Mouse (Mus musculus) cerebellum, adult 11-12 months (tissue): ENCODE data around the gene Gm9508.

Source experiments
- DNase-seq: peaks from one replicate; pipeline ENCODE4 v3.0.0; 2022

The Gm9508 gene

GRCm38 (mm10) chr10:77667402-77667801 is 29.6 kb downstream of the Gm9508 start:
- DNase-seq: no peak

- no peak for DNase-seq
Measured at GRCm38 (mm10) chr10:77666342-77666741, 30.7 kb downstream of the Gm9508 start.

GRCm38 (mm10) chr10:77663949-77664665 is 32.9 kb downstream of the Gm9508 start:
- no peak for DNase-seq

GRCm38 (mm10) chr10:77658286-77658994 is 38.6 kb downstream of the Gm9508 start:
- no peak for DNase-seq

- DNase-seq: no peak
Measured at GRCm38 (mm10) chr10:77652046-77652445, 45.0 kb downstream of the Gm9508 start.

GRCm38 (mm10) chr10:77647901-77648300 is 49.1 kb downstream of the Gm9508 start:
- no peak for DNase-seq

- no peak for DNase-seq
Measured at GRCm38 (mm10) chr10:77647461-77647860, 49.6 kb downstream of the Gm9508 start.
